Mouse (Mus musculus): ENCODE measurements around the gene Styxl1.

Gene Styxl1

GRCm38 (mm10) chr5:135725991-135726390 is 52.2 kb downstream of the Styxl1 start:
- no peak for DNase-seq (ENCODE audit: low spot score in 2 of 2)

- DNase-seq (ENCODE audit: low spot score in 2 of 2): no peak
These were observed 52.8 kb downstream of the Styxl1 start for GRCm38 (mm10) chr5:135725391-135725841.

GRCm38 (mm10) chr5:135724536-135725322 is 53.5 kb downstream of the Styxl1 start:
- no peak for DNase-seq (ENCODE audit: low spot score in 2 of 2)

DNA sequence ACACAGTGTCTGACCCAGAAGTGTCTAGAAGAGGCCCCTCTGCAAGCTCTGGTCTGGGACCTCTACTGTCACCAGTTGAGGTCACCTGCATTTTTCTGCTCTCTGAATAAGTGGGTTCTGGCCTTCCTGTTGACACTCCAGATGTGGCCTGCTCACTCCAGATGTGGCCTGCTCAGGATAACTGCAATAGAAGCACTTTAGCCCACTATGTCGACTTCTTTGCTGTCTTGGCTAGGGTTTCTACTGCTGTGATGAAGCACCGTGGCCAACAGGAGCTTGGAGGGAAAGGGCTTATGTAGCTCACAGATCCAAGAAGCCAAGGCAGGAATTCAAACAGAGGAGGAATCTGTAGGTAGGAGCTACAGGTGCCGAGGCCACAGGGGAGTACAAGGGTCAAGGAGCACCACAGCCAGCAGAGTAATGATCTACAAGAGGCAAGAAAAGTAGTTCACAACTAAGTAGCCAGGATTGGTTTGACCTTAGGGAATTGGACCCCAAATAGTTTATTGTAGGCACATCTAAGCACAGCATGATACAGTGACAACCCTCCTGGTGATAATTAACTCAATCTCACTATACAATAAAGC is 54.9 kb downstream of the Styxl1 start:
- DNase-seq (ENCODE audit: low spot score in 2 of 2): no peak

DNA sequence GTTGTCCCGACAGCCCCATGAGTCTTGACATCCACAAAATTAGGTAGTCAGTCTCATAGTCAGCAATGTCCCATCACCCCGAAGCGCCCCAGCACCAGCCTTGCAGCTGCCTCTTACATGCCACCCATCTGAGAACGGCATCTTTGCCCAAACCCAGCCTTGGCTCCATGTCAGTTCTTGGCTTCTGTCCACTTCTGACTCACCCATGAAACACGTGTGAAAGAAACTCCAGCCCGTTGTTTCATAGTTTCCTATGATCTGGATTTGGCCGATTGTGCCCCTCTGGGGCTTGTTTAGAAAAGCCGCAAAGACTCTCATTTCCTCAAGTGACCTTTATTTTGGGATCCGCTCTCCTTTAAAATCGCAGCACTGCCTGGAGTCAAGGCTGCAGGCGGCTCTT is 56.1 kb downstream of the Styxl1 start:
- no peak for DNase-seq (ENCODE audit: low spot score in 2 of 2)

DNA sequence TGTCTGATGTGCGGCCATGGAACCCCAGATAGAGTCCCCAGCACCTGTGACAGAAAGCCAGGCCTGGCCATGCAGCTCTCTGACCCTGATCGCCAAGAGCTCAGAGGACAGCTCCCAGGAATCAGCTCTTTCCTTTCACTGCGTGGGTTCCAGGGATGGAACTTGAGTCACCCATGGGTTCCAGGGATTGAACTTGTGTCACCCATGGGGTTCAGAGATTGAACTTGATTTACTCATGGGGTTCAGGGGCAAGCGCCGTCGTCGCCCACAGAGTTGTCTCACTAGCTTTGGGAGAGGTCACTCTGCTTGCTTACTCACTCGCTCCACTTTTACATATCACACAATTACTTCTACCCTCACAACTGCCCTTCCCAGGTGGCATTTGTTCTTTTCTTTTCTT is 57.1 kb downstream of the Styxl1 start:
- no peak for DNase-seq (ENCODE audit: low spot score in 2 of 2)

DNA sequence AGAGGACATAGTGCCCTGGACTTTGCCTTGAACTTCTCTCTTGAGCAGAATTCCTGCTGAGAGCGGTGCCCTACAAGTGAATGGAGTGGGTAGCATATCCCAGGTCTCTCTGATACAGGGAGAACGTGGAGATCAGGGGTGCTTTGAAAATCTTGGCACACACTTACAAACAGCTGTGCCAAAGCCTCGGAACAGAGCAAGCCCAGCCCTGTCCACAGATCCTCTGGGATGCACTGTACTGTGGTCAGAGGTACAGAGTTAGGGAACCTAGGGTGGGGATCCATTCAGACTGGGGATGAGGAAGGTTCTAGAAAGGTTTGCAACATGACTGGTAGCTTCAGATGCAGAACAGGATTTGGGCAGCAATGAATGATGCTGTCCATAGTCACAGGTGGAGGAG is 58.1 kb downstream of the Styxl1 start:
- no peak for DNase-seq (ENCODE audit: low spot score in 2 of 2)

DNA sequence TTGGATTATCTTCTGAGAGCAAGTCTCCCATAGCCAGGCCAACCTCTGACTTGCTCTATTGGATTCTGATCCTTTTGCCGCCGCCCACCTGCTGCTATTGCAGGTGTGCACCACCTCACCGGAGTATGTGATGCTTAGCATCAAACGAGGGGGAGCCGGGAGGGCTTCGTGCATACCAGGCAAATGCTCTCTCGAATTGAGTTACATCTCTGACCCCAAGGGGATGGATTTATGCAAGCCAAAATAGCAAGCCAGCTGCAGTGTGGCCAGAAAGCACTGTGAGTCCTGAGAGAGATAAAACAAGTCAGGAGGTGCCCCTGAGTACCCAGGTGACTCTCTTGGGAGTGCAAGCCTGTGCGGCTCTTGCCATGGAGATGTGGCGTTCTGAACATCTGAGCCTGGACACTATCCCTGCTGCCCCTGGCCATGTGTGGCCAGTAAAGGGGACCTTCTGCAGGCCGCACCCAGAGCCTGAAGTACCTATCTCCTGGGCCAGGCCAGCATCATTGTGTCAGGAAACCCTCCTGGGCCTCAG is 58.5 kb downstream of the Styxl1 start:
- DNase-seq (ENCODE audit: low spot score in 2 of 2): no peak

- DNase-seq (ENCODE audit: low spot score in 2 of 2): peak in 1 of 2 experiments; percentile 37
These were observed 62.6 kb downstream of the Styxl1 start for GRCm38 (mm10) chr5:135715624-135716023.

DNA sequence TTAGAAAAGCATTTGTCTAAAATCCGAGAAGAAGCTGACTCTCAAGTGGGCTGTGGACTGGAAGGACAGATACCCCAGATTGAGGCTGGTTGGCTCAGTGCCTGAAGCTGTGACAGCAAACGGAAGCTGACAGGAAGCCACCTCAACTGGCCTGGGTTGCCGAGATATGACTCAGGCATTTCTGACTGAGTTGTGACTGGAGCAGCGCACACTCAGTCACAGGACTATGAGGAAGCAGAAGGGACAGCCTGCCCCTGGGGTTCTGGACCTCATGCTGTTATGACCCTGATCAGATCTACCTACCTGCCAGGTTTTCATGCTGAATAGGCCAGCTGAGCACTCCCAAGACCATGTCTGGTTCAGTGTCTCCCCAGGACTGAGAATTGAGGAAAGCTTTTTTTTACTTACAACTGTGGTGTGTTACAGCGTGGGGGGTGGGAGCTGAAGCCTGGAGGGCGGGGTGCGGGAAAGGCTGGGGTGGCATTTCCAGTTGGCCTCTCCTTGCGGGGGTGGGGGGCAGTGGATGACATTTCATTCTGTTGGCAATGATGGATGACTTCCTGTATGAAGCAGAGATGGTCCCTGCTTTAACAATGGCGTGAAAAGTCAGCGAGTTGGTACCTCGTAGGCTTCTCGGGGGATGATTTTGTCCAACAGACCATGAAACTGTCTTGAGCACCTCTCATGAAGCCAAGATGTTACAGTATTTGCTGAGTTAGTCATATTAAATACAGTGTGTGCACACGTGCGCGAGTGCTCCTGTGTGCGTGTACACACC is 64.6 kb downstream of the Styxl1 start:
- DNase-seq (ENCODE audit: low spot score in 2 of 2): peak; percentile 27 to 78

- DNase-seq (ENCODE audit: low spot score in 2 of 2): no peak
These were observed 65.4 kb downstream of the Styxl1 start for GRCm38 (mm10) chr5:135712803-135713202.

DNA sequence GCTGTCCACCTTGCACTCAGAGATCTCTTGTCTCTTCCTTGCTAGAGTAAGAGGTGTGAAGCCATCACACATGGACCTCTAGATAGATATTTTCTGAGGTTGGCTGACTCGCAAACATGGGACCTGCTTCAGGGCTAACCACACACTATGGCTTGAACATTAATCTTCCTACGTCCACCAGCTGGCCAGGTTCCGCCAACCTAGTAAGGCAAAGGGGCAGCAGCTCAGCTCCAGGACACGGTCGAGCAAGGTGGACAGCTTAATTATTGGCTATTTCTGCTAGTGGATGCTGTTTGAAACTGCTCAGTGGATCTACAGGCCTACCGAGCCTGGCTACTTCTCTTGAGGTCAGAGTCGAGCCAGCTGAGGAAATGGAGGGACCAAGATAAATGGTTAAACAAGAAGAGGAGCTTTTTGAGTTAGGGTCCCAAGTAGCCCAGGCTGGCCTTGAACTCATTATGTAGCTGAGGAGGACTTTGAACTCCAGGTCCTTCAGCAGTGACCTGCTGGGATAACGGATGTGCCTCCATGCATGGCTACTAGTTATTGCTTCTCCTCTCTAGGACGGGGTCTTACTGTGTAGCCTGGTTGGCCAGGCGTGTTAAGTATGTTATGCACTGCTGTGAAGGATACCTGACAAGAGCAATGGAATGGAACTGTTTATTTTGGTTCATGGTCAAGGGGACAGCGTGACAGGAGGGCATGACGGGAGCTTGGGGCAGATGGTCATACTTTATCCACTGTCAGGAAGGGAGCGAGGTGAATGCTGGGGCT is 66.4 kb downstream of the Styxl1 start:
- DNase-seq (ENCODE audit: low spot score in 2 of 2): no peak

GRCm38 (mm10) chr5:135710599-135711214 is 67.5 kb downstream of the Styxl1 start:
- DNase-seq (ENCODE audit: low spot score in 2 of 2): peak in 1 of 2 experiments; percentile 37

DNA sequence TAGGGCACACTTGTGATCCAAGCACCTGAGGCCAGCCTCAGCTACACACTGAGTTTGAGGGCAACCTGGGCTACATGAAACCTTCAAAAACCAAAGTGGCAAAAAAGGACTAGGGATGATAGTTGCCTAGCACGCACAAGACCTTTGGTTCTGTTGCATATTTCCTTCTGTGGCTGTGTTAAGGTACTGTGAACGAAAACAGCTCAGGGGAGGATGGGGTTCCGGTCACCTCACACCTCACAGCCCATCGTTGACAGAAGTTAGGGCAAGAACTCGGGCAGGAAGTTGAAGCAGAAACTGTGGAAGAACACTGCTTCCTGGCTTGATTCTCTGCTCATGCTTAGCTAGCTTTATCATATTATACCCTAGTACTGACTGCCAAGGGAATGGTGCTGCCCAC is 68.5 kb downstream of the Styxl1 start:
- no peak for DNase-seq (ENCODE audit: low spot score in 2 of 2)

DNA sequence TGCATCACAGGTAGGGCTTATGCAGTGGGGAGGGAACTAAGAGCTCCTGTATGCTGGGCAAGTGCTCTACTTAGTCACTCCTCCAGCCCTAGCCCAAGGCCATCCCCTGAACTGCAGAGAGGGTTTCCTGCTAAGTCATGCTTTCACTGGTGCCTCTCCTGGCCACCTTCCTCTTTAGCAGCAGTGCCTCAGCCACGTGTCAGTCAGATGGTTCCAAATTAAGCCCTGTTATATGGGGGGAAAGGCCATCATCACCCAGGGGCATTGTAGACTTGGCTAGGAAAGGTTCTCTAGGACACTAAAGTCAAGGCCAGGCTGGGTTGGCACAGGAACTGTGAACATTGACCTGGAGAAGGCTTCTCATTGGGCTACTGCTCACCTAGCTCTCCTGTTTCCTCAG is 70.3 kb downstream of the Styxl1 start:
- DNase-seq (ENCODE audit: low spot score in 2 of 2): no peak

DNA sequence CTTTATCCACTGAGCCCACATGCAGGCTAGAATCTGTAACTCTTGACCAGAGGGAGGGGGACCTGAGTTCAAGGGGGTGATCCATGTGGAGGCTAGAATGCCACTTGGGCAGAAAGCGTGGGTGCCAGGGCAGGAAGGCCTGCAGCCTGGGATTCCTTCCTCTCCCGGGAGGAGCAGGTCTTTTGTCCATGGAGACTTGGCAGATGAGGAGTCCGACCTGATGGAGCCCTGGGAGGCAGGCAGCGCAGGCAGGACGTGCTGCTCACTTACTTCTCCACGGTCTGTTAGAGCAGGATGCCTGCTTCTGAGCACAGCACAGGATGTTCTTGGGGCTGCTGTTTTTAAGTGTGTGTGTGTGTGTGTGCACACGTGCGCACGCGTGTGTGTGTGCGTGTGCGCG is 71.1 kb downstream of the Styxl1 start:
- DNase-seq (ENCODE audit: low spot score in 2 of 2): no peak

DNA sequence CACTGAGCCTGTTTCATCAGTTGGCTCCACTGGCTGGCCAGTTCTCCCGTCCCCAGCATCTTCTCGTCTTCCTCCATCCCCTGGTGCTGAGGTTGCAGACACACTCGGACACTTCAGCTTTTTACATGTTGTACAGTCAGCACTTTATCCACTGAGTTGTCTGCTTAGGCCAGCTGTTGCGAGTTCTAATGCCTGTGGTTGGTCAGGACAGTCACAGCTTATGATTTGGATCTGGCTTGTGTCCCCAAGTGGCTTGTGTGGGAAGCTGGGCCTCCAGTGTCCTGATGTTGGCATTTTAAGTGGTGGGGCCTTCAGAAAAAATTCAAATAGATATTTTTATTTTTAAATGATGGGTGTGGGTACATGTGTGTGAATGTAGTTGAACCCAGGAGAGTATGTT is 72.8 kb downstream of the Styxl1 start:
- no peak for DNase-seq (ENCODE audit: low spot score in 2 of 2)

DNA sequence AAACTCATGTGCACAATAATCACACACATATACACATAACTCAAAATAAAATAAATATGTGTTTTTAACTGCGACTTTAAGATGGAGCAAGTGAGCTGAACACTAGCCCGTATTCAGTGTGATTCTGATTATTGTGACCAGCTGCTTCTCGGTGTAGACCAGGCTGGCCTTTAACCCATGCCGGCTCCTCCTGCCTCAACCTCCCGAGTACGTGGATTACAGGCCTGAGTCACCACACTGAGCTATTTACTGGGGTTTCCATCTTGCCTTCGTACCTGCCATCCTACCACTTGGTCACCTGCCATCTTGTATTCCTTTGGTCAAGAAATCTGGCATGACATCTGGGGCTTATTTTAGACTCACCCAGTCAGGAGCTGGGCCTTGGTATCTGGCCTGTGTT is 74.8 kb downstream of the Styxl1 start:
- no peak for DNase-seq (ENCODE audit: low spot score in 2 of 2)

DNA sequence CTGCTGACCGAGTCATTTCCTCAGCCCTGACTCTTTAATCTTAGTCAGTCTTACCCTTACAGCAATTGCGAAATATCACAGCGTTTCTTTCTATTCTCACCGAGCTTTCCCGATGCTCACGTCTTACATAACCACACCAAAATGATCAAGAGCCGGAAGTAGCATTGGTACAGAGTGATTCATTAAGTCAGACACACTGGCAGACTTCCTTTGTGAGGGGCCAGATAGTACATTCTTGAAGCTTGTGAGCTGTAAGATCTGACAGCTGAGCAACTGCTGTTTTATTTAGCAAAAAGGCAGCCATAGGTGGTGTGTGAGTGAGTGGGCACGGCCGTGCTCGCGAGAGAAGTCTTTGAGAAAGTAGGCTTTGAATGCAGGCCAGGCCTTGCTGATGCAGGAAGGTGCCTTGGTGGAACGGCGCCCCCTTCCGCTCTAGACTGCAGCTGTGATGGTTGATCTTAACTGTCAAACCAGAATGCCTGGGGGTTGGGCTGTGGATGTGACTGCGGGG is 75.4 kb downstream of the Styxl1 start:
- peak; percentile 22 to 68 for DNase-seq (ENCODE audit: low spot score in 2 of 2)

GRCm38 (mm10) chr5:135702190-135702589 is 76.0 kb downstream of the Styxl1 start:
- DNase-seq (ENCODE audit: low spot score in 2 of 2): no peak

DNA sequence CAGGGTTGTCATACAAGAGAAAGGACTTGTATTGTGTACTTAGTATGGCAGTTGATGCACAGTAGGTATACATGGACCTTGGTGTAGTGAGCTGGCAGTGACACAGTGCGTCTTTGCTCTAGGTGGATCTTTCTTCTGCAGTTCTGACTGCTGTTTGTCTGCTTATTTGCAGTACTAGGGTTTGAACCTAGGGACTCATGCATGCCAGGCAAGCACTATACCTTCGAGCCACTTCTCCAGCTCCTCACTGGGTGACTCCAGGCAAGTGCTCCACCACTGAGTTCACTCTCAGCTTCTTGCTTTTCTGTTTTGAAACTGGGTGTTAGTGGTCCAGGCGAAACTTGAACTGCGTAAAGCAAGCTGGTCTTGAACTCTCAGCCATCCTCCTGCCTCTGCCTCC is 76.6 kb downstream of the Styxl1 start:
- no peak for DNase-seq (ENCODE audit: low spot score in 2 of 2)

Data from spleen, postnatal 10 days (tissue).